Mouse (Mus musculus) T-helper 1 cell (primary cell): Measurements from ENCODE around the gene Cfap65.

Source experiments
- in situ Hi-C: fragments of 300-600 bp; cut with MboI, MseI; formaldehyde crosslinking; loops from one replicate; pipeline ENCODE4 v1.15.1; 2025; ENCODE audit warnings: high pct_unique_total_duplicates

The Cfap65 gene

GRCm38 (mm10) chr1:74939762-74940161, 4.4 kb upstream of the Cfap65 start:
- in situ Hi-C loops = no loop called here

DNA sequence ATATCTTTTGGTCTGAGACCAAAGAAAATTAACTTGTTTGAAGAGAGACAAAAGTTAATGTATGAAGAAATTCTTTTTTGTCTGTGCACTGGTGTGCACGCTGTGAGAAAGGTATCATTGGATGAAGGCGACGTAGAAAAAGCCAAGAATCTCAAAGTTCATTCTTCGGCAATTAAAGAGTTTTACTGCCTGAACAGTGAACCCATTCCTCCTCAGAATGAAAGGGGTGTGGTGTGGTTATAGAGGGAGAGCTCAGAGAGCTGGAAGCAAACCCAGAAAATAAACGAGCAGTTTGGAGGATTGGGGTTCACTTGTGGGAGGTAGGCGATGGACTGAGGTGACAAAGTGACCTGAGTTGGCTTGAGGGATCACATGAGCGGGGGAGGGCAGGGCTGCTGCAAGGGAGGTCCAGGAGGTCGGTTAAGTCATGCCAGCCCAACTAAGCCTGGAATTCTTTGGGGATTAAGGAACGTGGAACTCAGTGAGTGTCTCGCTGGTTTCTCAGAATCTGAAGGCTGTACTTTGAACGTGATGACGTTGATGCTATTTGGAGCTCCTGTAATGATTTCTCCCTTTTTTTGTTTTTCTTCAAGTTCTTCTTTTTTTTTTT, 927 bp upstream of the Cfap65 start:
- in situ Hi-C loops = no loop called here

DNA sequence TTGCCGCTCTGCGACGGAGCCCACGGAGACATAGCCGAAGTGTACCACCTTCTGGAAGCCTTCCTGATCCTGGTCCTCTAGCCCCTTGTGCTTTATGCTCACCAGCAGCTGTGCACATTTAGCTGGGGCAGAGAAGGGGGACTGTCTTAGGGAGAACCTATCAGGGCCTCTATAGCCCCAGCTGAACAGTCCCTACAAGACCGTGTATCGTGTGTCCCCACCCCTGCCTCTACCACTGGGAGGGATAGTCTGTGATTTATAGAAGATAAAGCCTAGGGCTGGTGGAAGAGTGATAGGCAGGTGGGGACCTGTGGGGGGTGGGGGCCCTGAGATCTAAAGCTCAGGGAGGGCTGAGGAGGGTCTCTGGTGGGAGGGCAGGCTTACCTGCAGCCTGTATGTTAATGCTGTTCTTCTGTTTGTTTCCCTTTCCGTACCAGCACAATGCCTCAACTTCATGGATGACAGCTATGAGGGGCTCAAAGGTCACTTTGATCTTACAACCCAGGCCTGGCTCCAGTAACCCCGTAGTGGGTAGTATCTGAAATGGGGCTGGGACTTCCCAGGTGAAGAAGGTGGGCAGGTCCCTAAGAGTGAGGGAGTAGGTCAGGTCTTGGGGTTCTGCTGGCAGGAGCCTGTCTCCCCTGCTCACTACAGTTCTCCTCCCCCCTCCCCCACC, 7.6 kb downstream of the Cfap65 start:
- in situ Hi-C loops = no loop called here

DNA sequence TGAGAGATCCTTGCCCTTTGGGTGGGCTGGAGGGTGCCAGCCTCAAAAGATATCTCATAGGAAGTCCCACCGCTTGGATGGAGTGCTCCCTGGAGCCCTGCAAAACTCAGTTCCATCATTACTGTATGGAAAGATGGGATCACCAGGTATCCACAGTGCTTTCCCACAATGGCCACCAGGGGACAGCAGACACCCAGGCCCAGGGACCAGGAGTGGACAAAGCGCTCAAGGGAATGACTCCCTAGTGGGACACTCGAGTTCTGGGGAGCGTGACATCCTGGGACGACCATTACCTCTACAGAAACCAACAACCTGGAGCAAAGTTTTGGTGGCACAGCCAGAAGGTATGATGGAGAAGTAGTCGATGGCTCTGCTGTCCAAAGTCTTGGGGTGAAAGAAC, 8.7 kb downstream of the Cfap65 start:
- in situ Hi-C loops = no loop called here

- in situ Hi-C loops = no loop called here
Observed at GRCm38 (mm10) chr1:74924464-74924863, 10.9 kb downstream of the Cfap65 start.

GRCm38 (mm10) chr1:74915706-74916105, 19.7 kb downstream of the Cfap65 start:
- in situ Hi-C loops = no loop called here

DNA sequence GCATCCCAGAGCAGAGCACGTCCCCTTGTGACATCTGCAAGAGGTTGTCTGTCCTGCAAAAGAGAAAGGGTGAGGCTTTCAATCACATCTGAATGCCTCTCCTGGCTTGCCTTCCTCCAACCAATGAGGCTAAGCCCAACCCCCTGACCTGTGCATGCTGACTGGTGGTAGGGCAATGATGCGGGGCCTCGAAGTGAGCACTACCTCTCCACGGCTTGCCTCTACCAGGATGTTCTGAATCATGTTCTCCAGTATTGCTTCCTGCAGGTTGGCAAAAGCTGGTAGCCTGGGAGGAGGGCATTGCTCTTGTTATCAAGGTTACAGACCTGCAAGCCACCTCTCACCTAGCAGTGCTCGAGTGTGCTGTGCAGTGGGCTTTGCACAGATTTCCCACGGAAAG, 33.2 kb downstream of the Cfap65 start:
- in situ Hi-C loops = no loop called here

DNA sequence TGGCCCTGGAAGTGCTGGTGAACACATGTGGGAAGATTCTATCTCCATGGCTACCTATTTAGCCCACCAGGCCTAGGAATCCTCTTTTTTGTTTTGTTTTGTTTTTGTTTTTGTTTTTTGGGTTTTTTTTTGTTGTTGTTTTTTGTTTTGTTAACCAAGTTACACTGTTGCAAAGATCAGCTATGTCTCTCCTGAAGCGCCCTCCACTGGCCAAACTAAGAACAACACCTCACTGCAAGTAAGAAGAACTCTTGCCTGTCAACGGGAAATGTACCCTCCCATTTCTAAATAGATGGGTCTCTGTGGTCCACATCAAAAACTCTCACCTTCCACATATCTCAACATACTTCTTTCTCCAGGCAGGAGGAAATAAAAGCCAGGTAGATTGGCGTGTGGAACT, 33.7 kb downstream of the Cfap65 start:
- in situ Hi-C loops = no loop called here

DNA sequence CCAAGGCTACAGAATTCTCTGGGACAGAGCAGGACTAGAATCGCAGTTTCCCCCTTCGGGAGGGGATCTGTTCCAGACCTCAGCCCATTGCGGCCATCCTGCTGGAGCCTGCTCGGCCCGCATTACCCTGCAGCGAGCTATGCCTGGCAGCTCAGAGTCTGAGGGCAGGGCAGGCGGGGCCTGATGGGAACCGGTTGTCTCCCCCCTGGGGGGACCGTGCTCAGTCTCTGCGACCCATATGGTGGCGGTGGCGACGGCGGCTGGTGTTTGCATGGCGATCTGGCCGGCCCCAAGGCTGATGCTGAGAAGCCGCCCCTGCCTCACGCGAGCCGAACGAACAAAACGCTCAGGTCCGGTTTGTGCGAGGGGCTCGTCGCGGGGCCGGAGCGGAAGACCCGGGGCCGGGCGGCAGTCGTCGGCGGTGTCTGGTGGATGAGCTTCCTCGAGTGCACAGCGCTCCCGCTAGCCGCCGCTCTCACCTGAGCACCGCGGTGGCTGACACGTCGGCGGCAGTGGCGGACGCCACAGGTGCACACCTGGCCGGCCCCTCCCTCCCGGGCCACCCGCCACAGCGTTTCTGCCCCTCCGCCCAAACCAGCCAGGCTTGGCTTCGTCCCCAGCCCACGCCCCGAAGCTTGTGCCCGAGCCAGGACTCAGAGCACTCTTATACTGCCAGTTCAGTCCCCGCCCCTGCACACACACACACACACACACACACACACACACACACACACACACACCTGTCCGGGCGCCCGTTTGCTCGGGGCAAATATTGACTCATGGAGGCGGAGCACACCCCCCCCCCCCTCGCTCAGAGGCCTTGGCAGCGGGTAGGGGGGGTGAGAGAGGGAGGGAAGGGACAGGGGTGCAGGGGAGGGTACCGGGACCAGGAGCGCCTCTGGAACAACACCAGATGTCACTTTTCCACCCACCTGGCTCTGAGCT, 34.8 kb downstream of the Cfap65 start:
- in situ Hi-C loops = no loop called here

DNA sequence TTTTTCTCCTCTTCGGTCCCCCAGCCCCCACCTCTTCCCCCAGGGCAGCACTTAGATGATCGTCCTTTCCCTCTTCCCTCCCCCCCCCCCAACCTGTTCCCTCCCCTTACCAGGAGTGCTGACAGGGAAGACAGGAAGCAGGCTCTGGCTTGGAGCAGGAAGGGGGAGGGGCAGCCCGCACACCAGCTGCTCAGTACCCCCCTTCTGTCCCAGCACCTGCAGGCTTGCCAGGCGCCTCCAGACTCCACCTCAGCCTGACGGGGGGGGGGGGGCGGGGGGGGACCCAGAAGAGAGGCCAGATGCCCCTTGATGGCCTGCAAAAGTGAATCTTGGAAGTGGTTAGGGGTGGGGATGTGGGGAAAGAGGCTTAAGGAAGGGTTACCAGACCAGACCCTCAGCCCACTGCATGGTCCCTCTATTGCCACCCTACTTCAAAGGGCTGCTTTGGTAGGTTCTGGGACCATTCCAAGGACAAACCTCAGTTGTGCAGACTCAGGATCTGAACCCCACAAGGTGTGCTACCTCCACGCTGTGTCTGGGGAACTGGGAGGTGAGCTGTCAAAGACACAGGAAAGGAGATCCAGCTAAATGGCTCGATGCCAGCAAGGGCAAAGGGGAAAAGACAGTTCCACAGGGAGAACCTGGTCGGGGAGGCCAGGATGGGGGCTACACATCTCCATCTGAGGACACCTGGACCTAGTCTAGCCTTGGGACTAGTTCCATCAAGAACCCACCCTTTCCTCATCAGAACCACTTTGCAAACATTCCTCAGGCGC, 36.6 kb downstream of the Cfap65 start:
- in situ Hi-C loops = loop anchor here (5.0 kb wide), 1 partner anchor 228 kb away; the partner anchor contains the start of gene Nhej1

GRCm38 (mm10) chr1:74897976-74898375, 37.4 kb downstream of the Cfap65 start:
- in situ Hi-C loops = loop anchor here (5.0 kb wide), 1 partner anchor 229 kb away; the partner anchor contains the start of gene Nhej1

GRCm38 (mm10) chr1:74894966-74895365, 40.4 kb downstream of the Cfap65 start:
- in situ Hi-C loops = loop anchor here (5.0 kb wide), 1 partner anchor 232 kb away; the partner anchor contains the start of gene Nhej1

DNA sequence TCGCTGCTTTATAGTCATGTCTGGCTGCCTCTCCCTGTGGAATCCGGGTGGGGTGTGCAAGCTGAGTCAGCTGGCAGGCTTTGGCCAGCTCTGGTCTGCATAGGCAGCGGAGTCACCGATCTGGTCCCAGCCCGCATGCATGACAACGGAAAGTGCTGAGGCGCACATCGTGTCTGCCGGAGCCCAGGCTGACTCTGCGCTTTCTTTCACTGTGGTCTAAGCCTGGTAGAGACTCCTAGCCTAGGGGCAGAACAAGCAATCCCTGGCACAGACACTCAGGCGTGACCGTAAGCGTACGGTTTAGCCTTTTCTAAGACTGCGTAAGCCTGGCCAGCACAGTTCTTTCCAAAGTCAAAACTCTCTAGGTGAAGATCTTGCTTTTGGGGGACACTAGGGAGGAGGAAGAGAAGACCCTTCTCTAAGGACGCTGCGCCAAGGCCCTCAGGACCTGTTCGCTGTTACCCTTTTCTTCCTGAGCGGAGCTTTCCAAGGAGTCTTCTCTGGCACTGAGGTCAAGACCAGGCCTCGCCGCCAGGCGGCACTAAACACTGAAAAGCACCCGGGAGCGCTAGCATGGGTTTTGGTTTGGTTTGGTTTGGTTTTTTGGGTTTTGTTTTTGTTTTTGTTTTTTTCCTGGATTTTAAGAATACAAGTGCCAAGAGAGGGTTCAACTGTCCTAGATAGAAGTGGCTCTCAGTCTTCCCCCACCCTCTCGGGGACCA, 42.1 kb downstream of the Cfap65 start, which contains the start of gene Cryba2:
Gene Cryba2, minus strand, starts transcription at position 10 of the 722 bp plus-strand sequence.
- in situ Hi-C loops = no loop called here

GRCm38 (mm10) chr1:74892351-74893133, 42.9 kb downstream of the Cfap65 start:
- in situ Hi-C loops = no loop called here

DNA sequence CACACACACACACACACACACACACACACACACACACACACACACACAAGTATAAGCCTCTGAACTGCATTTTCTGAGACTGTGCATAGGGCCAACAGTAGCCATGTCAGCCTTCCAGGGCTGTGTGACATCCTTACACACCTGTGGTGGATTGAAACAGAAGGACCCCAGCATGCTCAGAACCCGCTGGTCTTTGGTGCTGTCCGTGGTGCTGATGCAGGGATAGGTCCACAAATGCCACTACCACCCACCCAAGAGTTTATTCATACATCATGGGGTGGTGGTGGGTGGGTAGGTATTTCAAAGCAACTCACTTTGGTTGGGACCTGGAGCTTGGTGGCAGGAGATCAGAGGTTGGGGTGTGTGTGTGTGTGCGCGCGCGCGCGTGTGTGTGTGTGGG, 43.9 kb downstream of the Cfap65 start:
- in situ Hi-C loops = no loop called here

GRCm38 (mm10) chr1:74885369-74886042, 49.9 kb downstream of the Cfap65 start, which contains the start of gene Fev:
Fev (minus strand) TSS chr1:74885419.
- in situ Hi-C loops = no loop called here

- in situ Hi-C loops = no loop called here
Observed at GRCm38 (mm10) chr1:74884196-74885141, 50.9 kb downstream of the Cfap65 start.

DNA sequence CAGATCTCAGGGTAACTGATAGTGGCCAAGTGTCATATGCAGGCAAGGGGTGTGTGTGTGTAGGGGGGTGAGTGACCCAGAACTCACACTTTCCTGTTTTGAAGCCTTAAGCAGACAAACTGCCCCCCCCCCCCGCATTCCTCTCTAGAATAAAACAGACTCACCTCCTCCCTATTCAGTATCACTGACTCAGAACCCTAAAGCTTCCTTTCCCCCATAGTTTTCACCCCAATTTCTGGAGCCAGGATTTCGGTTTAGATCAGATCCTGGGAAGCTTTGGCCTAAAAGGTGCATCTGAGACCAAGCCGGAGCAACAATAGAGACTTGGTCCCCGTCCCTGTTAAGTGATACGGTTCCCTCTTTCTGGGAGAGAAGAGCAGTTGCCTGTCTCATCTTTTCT, 52.0 kb downstream of the Cfap65 start:
- in situ Hi-C loops = no loop called here
